10 mouse cellular contexts compared by ENCODE assay signal in the genomic region with DNA sequence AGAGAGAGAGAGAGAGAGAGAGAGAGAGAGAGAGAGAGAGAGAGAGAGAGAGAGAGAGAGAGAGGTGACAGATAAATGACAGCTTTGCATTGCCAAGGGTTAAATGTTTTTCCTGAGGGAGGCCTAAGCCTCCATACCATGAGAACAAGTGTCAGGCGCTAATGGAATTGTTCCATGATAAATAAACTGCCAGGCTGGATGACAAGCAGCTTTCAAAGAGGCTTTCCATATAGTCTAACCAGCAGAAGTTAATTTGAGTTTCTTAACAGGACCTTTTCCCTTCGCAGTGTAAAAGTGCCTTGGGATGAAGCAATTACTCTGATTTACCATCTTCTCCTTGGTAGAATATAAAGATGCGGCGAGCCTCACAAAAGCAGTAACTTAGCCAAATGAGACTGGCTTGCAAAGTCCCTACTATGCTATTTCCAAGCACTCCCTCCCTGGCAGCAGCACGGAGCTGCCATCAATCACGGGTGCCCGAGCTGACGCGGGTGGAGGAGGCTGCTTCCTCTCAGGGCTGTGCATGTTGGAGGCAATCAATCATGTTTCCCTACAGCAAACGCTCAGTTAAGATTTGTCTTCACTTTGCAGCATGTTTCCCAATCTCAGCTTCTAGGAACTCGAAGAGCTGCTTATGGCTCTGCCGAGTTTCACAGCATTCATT.
DNase-seq lines count a peak whose midpoint lies in the region; ATAC-seq and TF ChIP-seq lines count a peak whose summit lies in the region.
"Had no signal": no experiment of that assay in that cellular context is flagged by ENCODE, and none has a peak within 500 bp of the region (broad histone marks: within the 10 kb centered on the region; RNA-seq: fewer than 3 reads in every experiment).

No protein-coding gene starts in this region.

- intact Hi-C loops in left cerebral cortex, adult 2 months (cut with DNase I) = no loop called here
- intact Hi-C loops in left cerebral cortex, postnatal 10 days (cut with DNase I) = no loop called here

- peak overlapping the region; percentile 24; the same call in 1 of the 2 replicates for H3K27ac ChIP-seq in left cerebral cortex, adult 2 months
- H3K27ac ChIP-seq in kidney, postnatal 0 days = no peak overlapping the region
- H3K27ac ChIP-seq in neural tube, embryonic 15.5 days (replicated peaks) = peak overlapping the region; percentile 78
- H3K27ac ChIP-seq: liver, embryonic 15.5 days had no signal

- no peaks in the 10 kb centered on the region for H3K9me3 ChIP-seq in kidney, postnatal 0 days (replicated peaks; ENCODE audit: low read length)
- H3K9me3 ChIP-seq in neural tube, embryonic 15.5 days (replicated peaks) = no peaks in the 10 kb centered on the region
- H3K9me3 ChIP-seq: liver, embryonic 15.5 days had no signal

- H3K27me3 ChIP-seq in kidney, postnatal 0 days (ENCODE audit: insufficient read depth, low read length) = no peaks in the 10 kb centered on the region
- H3K27me3 ChIP-seq in neural tube, embryonic 15.5 days (replicated peaks) = no peaks in the 10 kb centered on the region

- peak overlapping the region; percentile 24; the same call in 1 of the 2 replicates for H3K4me2 ChIP-seq in kidney, postnatal 0 days (ENCODE audit: low read length)
- peak overlapping the region; percentile 17; the same call in 1 of the 2 replicates for H3K4me2 ChIP-seq in neural tube, embryonic 15.5 days
- H3K4me2 ChIP-seq: liver, embryonic 15.5 days had no signal

- H3K4me3 ChIP-seq in left cerebral cortex, adult 2 months = no peak overlapping the region
- H3K4me3 ChIP-seq in kidney, postnatal 0 days (replicated peaks; ENCODE audit: low read depth, low read length) = no peak overlapping the region
- no peak overlapping the region for H3K4me3 ChIP-seq in neural tube, embryonic 15.5 days (replicated peaks)
- H3K4me3 ChIP-seq: liver, embryonic 15.5 days had no signal

- H3K4me1 ChIP-seq in kidney, postnatal 0 days (replicated peaks; ENCODE audit: insufficient read depth, low read length) = peaks cover 11% of the 10 kb centered on the region; the same call in 1 of the 2 replicates
- peaks cover 52% of the 10 kb centered on the region for H3K4me1 ChIP-seq in neural tube, embryonic 15.5 days

- WGBS in kidney, postnatal 0 days = 8% methylated on average over 12 of the region's 12 CpGs
- 6% methylated on average over 12 of the region's 12 CpGs for WGBS in neural tube, embryonic 15.5 days

- H3K9ac ChIP-seq in kidney, postnatal 0 days (ENCODE audit: low read depth, low read length) = no peak overlapping the region
- no peak overlapping the region for H3K9ac ChIP-seq in neural tube, embryonic 15.5 days (replicated peaks)
- H3K9ac ChIP-seq: liver, embryonic 15.5 days had no signal

- no peaks in the 10 kb centered on the region for H3K36me3 ChIP-seq in kidney, postnatal 0 days (ENCODE audit: insufficient read depth, low read length)
- no peaks in the 10 kb centered on the region for H3K36me3 ChIP-seq in neural tube, embryonic 15.5 days
- H3K36me3 ChIP-seq: liver, embryonic 15.5 days had no signal

- no peak for ATAC-seq in kidney, postnatal 0 days (replicated peaks; ENCODE audit: low FRiP score, low read depth)
- peak; percentile 82 for ATAC-seq in neural tube, embryonic 15.5 days (ENCODE audit: low FRiP score)

- no peak for DNase-seq in left cerebral cortex, adult 2 months (ENCODE audit: extremely low spot score in 1 of 2, low spot score in 2 of 2)
- no peak for DNase-seq in left cerebral cortex, postnatal 10 days (ENCODE audit: extremely low spot score in 1 of 2, low spot score in 2 of 2)
- DNase-seq in embryo, embryonic 9.5 days (ENCODE audit: extremely low spot score) = peak; percentile 62
- DNase-seq in kidney, postnatal 0 days (ENCODE audit: low spot score) = peak; percentile 71
- no peak for DNase-seq in spleen, adult 18-20 months
- no peak for DNase-seq in MN1 (ENCODE audit: low spot score)
- DNase-seq in thymus, postnatal 14 days = no peak
- DNase-seq: thymus, postnatal 4 days had no signal

- no peak for TF ChIP-seq CTCF in left cerebral cortex, adult 2 months (IDR thresholded peaks at IDR 0.05)
- TF ChIP-seq CTCF in kidney, postnatal 0 days (IDR thresholded peaks at IDR 0.05; ENCODE audit: low read depth) = no peak

Comparison
In these comparisons a context has a peak if more than half of its experiments do, and no peak if none do; other contexts are left out.
1. DNase-seq: peak in embryo, embryonic 9.5 days (single experiment) and kidney, postnatal 0 days (single experiment); none in left cerebral cortex, adult 2 months (0 of 2), left cerebral cortex, postnatal 10 days (0 of 2), spleen, adult 18-20 months (0 of 2), MN1 (single experiment) and thymus, postnatal 14 days (single experiment).